Mouse (Mus musculus): ENCODE measurements at regions not wholly inside any gene's neighbourhood (a gene's known extent, or its start where the extent isn't known, plus 50 kb on each side); places are given as distances from the start of the nearest gene placed in this dataset.

- DNase-seq (ENCODE audit: low read depth) = no peak
These were observed 163.9 kb downstream of the Ptprc start for GRCm38 (mm10) chr1:138011581-138011980.

GRCm38 (mm10) chr1:138010910-138011477, 164.5 kb downstream of the Ptprc start:
- DNase-seq (ENCODE audit: low read depth) = no peak

GRCm38 (mm10) chr1:138006811-138007210, 168.7 kb downstream of the Ptprc start:
- DNase-seq (ENCODE audit: low read depth) = peak; percentile 29

GRCm38 (mm10) chr1:138004319-138004718, 171.2 kb downstream of the Ptprc start:
- DNase-seq (ENCODE audit: low read depth) = no peak

- DNase-seq (ENCODE audit: low read depth) = peak; percentile 73
These were observed 176.1 kb downstream of the Ptprc start for GRCm38 (mm10) chr1:137999268-137999900.

- DNase-seq (ENCODE audit: low read depth) = no peak
These were observed 179.5 kb downstream of the Ptprc start for GRCm38 (mm10) chr1:137996041-137996440.

- no peak for DNase-seq (ENCODE audit: low read depth)
These were observed 183.6 kb downstream of the Ptprc start for GRCm38 (mm10) chr1:137991936-137992335.

- no peak for DNase-seq (ENCODE audit: low read depth)
These were observed 184.1 kb downstream of the Ptprc start for GRCm38 (mm10) chr1:137991412-137991811.

GRCm38 (mm10) chr1:137973406-137973805, 202.1 kb downstream of the Ptprc start:
- peak; percentile 33 for DNase-seq (ENCODE audit: low read depth)

- DNase-seq (ENCODE audit: low read depth) = no peak
These were observed 202.7 kb downstream of the Ptprc start for GRCm38 (mm10) chr1:137972620-137973350.

- DNase-seq (ENCODE audit: low read depth) = no peak
These were observed 209.2 kb downstream of the Ptprc start for GRCm38 (mm10) chr1:137966151-137966836.

GRCm38 (mm10) chr1:137963656-137964055, 211.9 kb downstream of the Ptprc start:
- no peak for DNase-seq (ENCODE audit: low read depth)

GRCm38 (mm10) chr1:137958040-137958439, 217.5 kb downstream of the Ptprc start:
- no peak for DNase-seq (ENCODE audit: low read depth)

GRCm38 (mm10) chr1:137955993-137956392, 219.5 kb downstream of the Ptprc start:
- no peak for DNase-seq (ENCODE audit: low read depth)

- DNase-seq (ENCODE audit: low read depth) = no peak
These were observed 220.4 kb downstream of the Ptprc start for GRCm38 (mm10) chr1:137955139-137955538.

GRCm38 (mm10) chr1:137953369-137953768, 222.1 kb downstream of the Ptprc start:
- no peak for DNase-seq (ENCODE audit: low read depth)

- DNase-seq (ENCODE audit: low read depth) = no peak
These were observed 222.7 kb downstream of the Ptprc start for GRCm38 (mm10) chr1:137952777-137953176.

GRCm38 (mm10) chr1:137947900-137948299, 227.6 kb downstream of the Ptprc start:
- DNase-seq (ENCODE audit: low read depth) = no peak

GRCm38 (mm10) chr1:137941776-137942522, 233.6 kb downstream of the Ptprc start:
- DNase-seq (ENCODE audit: low read depth) = peak; percentile 16

GRCm38 (mm10) chr1:137935746-137936145, 239.8 kb downstream of the Ptprc start:
- DNase-seq (ENCODE audit: low read depth) = peak; percentile 32

GRCm38 (mm10) chr1:137929764-137930163, 245.7 kb downstream of the Ptprc start:
- DNase-seq (ENCODE audit: low read depth) = no peak

- DNase-seq (ENCODE audit: low read depth) = no peak
These were observed 247.0 kb downstream of the Ptprc start for GRCm38 (mm10) chr1:137928522-137928921.

Measured in 416B (cell line).